Mouse (Mus musculus) lung, embryonic 16.5 days (tissue): ENCODE measurements around the gene Btbd16. TPM values are rescaled to one million over a fixed set of nuclear protein-coding genes. Genes with fewer than 3 reads are reported as not detected.
A peak's percentile ranks its signal among the peaks of the same experiment; 100 is the strongest.

Experiments used
- ATAC-seq: fragments of 200-750 bp; cut with Nextera tagmentation; 2 replicates; pipeline ENCODE4 v1.8.0; 2017; ENCODE audit warnings: low read depth, mild to moderate bottlenecking, moderate library complexity
- H3K27ac ChIP-seq: fragments of 300-500 bp; sonication (generic); 2 replicates; pipeline ENCODE4 v1.5.1; 2014; ENCODE audit warnings: mild to moderate bottlenecking, control low read depth, low read length
- H3K27me3 ChIP-seq: fragments of 300-500 bp; sonication (generic); 2 replicates; pipeline ENCODE4 v1.6.1; 2014; ENCODE audit warnings: low read depth, low read length, mixed read lengths; ENCODE audit not compliant: control insufficient read depth, insufficient read depth
- H3K36me3 ChIP-seq: fragments of 300-500 bp; sonication (generic); 2 replicates; pipeline ENCODE4 v1.6.1; 2014; ENCODE audit warnings: low read length; ENCODE audit not compliant: control insufficient read depth, insufficient read depth
- H3K4me1 ChIP-seq: fragments of 300-500 bp; sonication (generic); replicated peaks from 2 replicates; pipeline ENCODE4 v1.6.1; 2014; ENCODE audit warnings: low read length, mixed read lengths; ENCODE audit not compliant: control insufficient read depth, insufficient read depth
- H3K4me2 ChIP-seq: fragments of 300-500 bp; sonication (generic); 2 replicates; pipeline ENCODE4 v1.6.1; 2014; ENCODE audit warnings: low read depth, low read length, control low read depth
- H3K4me3 ChIP-seq: fragments of 300-500 bp; sonication (generic); 2 replicates; pipeline ENCODE4 v1.5.1; 2014; ENCODE audit warnings: mild to moderate bottlenecking, low read length, control low read depth
- H3K9ac ChIP-seq: fragments of 300-500 bp; sonication (generic); 2 replicates; pipeline ENCODE4 v1.6.1; 2014; ENCODE audit warnings: low read length, control low read depth
- H3K9me3 ChIP-seq: fragments of 300-500 bp; sonication (generic); 2 replicates; pipeline ENCODE4 v1.6.1; 2016; ENCODE audit warnings: low read length; ENCODE audit not compliant: control insufficient read depth
- WGBS: fragments of 180-500 bp; shearing (Covaris S2); extraction: QIAGEN DNeasy Blood & Tissue Kit; methylation state at CpG from one replicate; pipeline ENCODE4 v1.1.7; 2014; 5-methylcytosine and 5-hydroxymethylcytosine counted together
- polyA plus RNA-seq: library from polyadenylated mRNA; unstranded; fragments of >200 nt; fragmentation: Nextera tagmentation; extraction: Ambion mirVana; gene quantifications from 2 replicates; pipeline ENCODE4 v1.2.1, GENCODE M21; 2015

Btbd16 gene
- polyA plus RNA-seq, 1 experiment from 2014 or later: not detected

DNA sequence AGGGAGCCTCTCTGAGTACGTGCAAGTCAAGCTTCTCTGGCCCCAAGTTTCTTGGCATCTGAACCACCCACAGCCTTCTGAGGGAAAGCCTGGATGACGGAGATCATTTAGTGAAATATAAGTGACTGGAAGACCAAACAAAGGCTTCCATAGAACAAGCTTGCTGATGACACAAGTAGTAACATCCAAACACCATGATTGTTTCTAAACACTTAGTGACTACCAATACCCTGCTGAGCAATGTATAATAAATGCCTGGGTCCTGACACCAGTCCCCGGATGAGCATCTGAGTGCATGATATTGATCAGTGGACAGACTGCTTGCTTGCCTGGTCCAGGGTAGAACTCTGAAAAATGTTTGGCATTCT lies 64.8 kb downstream of the Btbd16 start:
- WGBS: 64% methylated on average over 3 of the region's 3 CpGs
- Histone ChIP-seq H3K27me3 (no peaks in the 10 kb centered on the region), H3K36me3 (no peaks in the 10 kb centered on the region), H3K27ac (no peak overlapping the region), H3K4me2 (no peak overlapping the region), H3K4me3 (no peak overlapping the region), H3K9me3 (no peaks in the 10 kb centered on the region), H3K9ac (no peak overlapping the region), H3K4me1 (peaks cover 20% of the 10 kb centered on the region)
- ATAC-seq: no peak

DNA sequence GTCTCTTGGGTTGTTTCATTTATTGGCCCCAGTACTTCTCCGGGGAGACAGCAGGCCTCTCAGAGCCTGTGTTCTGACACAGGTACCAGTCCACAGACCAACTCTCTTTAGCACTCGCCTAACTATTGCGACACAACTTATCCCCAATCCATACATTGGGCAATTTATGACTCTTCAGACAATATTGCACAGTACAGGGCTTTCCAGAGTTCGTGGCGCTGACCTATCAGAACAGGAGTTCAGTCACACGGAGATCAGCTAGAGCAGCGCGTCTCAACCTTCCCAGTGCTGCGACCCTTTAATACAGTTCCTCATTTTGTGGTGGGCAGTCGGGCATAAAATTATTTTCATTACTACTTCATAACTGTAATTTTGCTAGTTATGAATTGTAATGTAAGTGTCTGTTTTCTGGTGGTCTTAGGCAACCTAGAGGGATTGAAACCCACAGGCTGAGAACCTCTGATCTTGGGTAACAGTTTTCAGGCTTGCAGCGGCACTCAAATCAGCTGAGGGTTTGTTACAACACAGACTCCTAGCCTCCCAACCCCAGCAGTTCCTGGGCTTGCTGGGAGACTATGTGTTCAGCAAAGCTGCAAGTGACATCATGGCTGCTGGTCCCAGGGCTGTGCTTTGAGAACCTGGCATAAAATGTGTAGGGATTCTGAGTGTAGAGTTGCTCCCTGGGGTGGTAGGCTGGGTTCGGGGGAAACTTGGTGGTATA lies 65.7 kb downstream of the Btbd16 start:
- Histone ChIP-seq H3K4me3 (no peak overlapping the region), H3K4me2 (no peak overlapping the region), H3K27me3 (no peaks in the 10 kb centered on the region), H3K9ac (no peak overlapping the region), H3K27ac (no peak overlapping the region), H3K4me1 (peaks cover 19% of the 10 kb centered on the region), H3K9me3 (no peaks in the 10 kb centered on the region), H3K36me3 (no peaks in the 10 kb centered on the region)
- WGBS: 89% methylated on average over 12 of the region's 12 CpGs
- no peak for ATAC-seq

DNA sequence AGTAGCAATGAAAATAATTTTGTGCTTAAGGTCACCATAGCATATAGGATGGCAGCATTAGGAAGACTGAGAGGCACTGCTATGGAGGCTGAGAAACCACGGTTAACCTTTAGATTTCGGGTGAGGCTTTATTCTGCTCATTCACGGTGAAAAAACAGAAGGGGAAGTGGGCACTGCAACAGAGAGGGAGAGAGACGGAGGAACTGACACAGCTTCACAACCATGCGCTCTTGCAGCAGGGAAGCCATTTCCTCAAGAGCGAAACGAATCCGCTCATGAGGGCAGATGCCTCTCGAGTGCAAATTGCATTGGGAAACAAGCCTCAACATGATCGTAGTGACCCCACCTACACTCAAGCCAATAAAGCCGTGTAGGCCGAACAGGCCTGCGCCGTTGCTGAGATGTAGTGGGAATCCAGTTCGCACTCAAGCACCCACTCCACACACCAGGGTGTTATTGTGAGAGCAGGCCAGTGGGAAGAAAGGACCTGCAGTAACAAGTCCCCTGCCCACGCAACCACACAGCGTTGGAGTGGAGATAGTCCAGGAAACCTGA lies 73.4 kb downstream of the Btbd16 start:
- H3K4me1 ChIP-seq: peaks cover 6% of the 10 kb centered on the region; the same call in 1 of the 2 replicates
- H3K9ac ChIP-seq: no peak overlapping the region
- WGBS: 66% methylated on average over 17 of the region's 17 CpGs
- no peaks in the 10 kb centered on the region for H3K9me3 ChIP-seq
- ATAC-seq: peak; percentile 28; the same call in 1 of the 2 replicates
- no peaks in the 10 kb centered on the region for H3K36me3 ChIP-seq
- H3K27ac ChIP-seq: 0 out of 2 replicates have a peak overlapping the region, but pooled peaks have one; percentile 25
- no peaks in the 10 kb centered on the region for H3K27me3 ChIP-seq
- H3K4me2 ChIP-seq: no peak overlapping the region
- H3K4me3 ChIP-seq: no peak overlapping the region

DNA sequence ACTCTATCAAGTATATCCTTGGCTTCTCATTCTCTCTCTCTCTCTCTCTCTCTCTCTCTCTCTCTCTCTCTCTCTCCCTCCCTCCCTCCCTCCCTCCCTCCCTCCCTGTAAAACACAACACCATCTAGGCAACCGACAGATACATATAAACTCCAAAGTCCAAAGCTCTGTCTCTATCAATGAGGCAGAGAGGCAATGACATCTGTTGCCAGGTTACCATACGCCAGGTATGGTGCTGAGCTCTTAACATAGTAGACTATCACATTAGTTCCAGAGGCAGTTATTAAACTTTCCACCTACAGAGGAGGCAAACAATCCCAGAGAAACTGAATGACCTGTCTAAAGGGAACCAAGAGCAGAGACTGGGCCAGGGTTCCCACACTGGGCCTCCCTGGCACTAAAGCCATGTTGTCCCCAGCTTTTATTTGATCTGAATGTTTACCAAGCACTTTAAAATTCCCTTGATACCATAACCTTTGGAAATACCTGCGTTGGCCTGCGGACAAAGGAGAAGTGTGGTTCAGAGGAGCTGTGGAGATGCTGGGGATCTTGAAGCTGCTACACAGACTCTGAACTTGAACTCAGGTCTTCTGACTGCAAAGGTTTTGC lies 80.9 kb downstream of the Btbd16 start:
- Histone ChIP-seq H3K4me2 (no peak overlapping the region), H3K9me3 (no peaks in the 10 kb centered on the region), H3K9ac (no peak overlapping the region), H3K4me1 (peaks cover 13% of the 10 kb centered on the region), H3K27me3 (no peaks in the 10 kb centered on the region), H3K4me3 (no peak overlapping the region), H3K27ac (peak overlapping the region; percentile 50; the same call in 1 of the 2 replicates), H3K36me3 (no peaks in the 10 kb centered on the region)
- ATAC-seq: peak; percentile 78
- WGBS: 43% methylated on average over 4 of the region's 4 CpGs

DNA sequence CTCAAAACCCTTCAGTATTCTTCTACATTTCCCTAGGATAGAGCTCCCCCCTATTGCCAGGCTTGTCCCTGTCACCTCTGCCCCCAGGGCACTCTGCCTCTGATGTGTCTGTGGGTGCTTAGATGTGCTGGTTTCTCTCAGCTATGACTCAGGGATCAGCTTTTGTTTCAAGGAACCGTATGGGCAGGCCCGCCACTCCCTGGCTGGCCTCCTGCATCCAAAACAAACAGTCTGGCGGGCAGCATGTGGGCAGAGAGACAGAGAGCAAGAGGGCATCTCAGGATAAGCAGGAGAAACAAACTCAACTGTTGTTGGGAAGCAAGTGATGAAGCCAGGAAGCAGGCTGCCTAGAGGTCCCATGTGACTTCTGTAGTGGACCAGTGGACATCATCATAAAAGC lies 81.8 kb downstream of the Btbd16 start:
- H3K9me3 ChIP-seq: no peaks in the 10 kb centered on the region
- H3K4me1 ChIP-seq: peaks cover 15% of the 10 kb centered on the region
- H3K27me3 ChIP-seq: no peaks in the 10 kb centered on the region
- no peak overlapping the region for H3K9ac ChIP-seq
- ATAC-seq: no peak
- no peaks in the 10 kb centered on the region for H3K36me3 ChIP-seq
- H3K4me3 ChIP-seq: no peak overlapping the region
- H3K27ac ChIP-seq: no peak overlapping the region
- H3K4me2 ChIP-seq: no peak overlapping the region
- 32% methylated on average over 3 of the region's 3 CpGs for WGBS

DNA sequence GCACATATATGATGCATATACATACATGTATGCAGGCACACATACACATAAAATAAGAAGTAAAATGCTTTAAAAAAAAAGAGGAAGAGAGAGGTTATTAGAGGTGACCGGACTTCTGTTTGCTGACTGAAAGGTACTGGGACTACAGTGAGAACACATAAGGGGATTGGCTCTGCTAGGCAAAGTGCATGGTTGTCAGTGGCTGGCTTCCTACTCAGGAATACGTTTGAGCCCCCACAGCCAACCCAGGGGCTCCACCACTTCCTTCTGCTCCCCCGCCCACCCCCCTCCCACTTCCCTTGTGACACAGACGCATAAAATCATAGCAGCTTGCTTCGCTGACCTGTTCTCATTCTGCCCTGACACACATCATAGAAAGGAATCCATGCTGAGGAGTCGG lies 84.1 kb downstream of the Btbd16 start:
- H3K36me3 ChIP-seq: no peaks in the 10 kb centered on the region
- no peak for ATAC-seq
- H3K27ac ChIP-seq: no peak overlapping the region
- H3K4me1 ChIP-seq: peaks cover 26% of the 10 kb centered on the region
- no peaks in the 10 kb centered on the region for H3K9me3 ChIP-seq
- H3K4me3 ChIP-seq: no peak overlapping the region
- no peak overlapping the region for H3K4me2 ChIP-seq
- no peaks in the 10 kb centered on the region for H3K27me3 ChIP-seq
- 59% methylated on average over 6 of the region's 6 CpGs for WGBS
- no peak overlapping the region for H3K9ac ChIP-seq

DNA sequence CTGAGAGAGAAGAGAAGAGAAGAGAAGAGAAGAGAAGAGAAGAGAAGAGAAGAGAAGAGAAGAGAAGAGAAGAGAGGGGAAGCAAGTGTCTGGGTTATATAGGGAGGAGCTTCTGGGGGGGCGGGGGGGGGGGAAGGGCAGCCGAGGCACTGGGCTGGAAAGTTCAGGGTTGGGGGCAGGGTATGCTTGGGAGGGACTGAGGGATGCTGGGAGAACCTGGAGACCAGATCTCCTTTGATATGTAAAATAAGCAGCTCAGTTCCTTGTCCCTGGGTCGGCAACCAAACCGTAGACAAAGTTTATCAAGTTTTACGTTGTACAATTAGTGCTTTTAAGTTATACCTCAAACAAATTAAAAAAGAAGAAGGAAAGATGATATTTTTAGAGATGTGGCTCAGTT lies 86.1 kb downstream of the Btbd16 start:
- Histone ChIP-seq H3K9ac (no peak overlapping the region), H3K9me3 (no peaks in the 10 kb centered on the region), H3K4me2 (no peak overlapping the region), H3K4me3 (no peak overlapping the region), H3K4me1 (peaks cover 28% of the 10 kb centered on the region), H3K27me3 (no peaks in the 10 kb centered on the region), H3K36me3 (no peaks in the 10 kb centered on the region), H3K27ac (no peak overlapping the region)
- ATAC-seq: no peak
- WGBS: 41% methylated on average over 5 of the region's 5 CpGs

DNA sequence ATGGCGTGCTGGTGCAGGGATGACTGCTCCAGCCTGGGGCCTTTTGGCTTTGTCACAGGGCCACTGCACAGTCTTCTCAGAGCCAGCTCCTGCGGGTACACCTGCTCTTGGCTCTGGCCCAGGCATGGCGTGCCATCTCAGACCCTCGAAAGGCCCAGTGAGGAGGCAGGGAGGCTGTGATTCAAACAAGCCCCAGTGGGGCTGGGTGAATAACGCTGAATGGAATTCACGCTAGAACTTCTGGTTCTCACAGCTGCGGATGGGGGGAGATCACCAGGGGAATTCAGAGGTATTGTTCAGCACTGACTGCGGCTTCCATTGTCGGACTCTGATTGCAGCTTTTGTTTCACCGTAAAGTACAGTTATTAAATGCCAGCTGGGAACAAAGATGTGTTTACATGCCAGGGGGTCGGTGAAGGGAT lies 86.9 kb downstream of the Btbd16 start:
- no peak for ATAC-seq

DNA sequence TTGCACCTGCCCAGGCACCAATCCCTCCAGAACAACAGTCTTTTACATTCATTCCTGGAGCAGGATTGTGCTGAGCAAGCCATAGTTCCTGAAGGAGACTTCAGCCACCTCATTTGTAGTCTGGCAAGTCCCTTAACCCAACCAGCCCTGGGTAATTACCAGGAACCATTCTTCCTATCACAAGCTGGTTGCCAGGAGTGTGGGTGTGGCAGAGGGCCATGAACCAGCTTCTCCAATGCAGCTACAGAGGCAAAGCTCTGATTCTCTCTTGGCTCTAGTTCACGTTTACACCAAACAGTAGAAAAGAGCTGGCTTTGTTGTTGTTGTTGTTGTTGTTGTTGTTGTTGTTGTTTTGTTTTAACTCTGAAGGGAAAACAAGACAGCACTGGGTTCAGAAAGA lies 88.6 kb downstream of the Btbd16 start:
- Histone ChIP-seq H3K36me3 (no peaks in the 10 kb centered on the region), H3K27ac (no peak overlapping the region), H3K4me2 (no peak overlapping the region), H3K4me1 (peaks cover 29% of the 10 kb centered on the region), H3K9ac (no peak overlapping the region), H3K27me3 (no peaks in the 10 kb centered on the region), H3K9me3 (no peaks in the 10 kb centered on the region), H3K4me3 (no peak overlapping the region)
- ATAC-seq: no peak
- WGBS: 36% methylated on average over 1 of the region's 1 CpGs

More for the DNA sequence above, 86.9 kb downstream of the Btbd16 start:
- Histone ChIP-seq H3K27me3 (no peaks in the 10 kb centered on the region), H3K27ac (peak overlapping the region; percentile 5; the same call in 1 of the 2 replicates), H3K4me2 (no peak overlapping the region), H3K4me3 (no peak overlapping the region), H3K9ac (no peak overlapping the region), H3K36me3 (no peaks in the 10 kb centered on the region), H3K4me1 (peaks cover 25% of the 10 kb centered on the region), H3K9me3 (no peaks in the 10 kb centered on the region)
- 32% methylated on average over 11 of the region's 11 CpGs for WGBS
